Mouse (Mus musculus) lung, postnatal 36 days (tissue): ENCODE data around the gene Arhgef1.

Experiments
- DNase-seq: peaks from one replicate; pipeline ENCODE4 v3.0.0; 2022; ENCODE audit warnings: mixed read lengths

The Arhgef1 gene

GRCm38 (mm10) chr7:24947316-24948048 lies 44.8 kb downstream of the Arhgef1 start:
- no peak for DNase-seq

DNA sequence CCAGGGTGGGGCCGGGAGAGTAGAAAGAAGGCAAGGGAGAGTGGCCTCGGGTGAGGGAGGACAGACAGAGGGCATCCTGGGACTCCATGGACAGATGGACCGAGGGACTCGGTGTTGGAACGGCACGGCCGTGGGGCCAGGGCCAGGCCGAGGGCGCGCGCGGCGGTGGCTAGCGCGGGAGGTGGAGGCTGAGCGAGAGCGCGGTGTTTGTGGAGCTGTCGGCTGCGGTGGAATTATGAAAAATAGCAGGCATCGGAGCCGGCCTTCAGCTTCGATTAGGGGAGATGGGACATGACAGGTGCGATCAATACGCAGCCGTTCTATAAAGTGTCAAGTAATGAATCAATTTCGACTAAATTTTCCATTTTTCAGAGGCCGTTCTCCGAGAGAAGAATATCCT lies 46.1 kb downstream of the Arhgef1 start:
- no peak for DNase-seq

DNA sequence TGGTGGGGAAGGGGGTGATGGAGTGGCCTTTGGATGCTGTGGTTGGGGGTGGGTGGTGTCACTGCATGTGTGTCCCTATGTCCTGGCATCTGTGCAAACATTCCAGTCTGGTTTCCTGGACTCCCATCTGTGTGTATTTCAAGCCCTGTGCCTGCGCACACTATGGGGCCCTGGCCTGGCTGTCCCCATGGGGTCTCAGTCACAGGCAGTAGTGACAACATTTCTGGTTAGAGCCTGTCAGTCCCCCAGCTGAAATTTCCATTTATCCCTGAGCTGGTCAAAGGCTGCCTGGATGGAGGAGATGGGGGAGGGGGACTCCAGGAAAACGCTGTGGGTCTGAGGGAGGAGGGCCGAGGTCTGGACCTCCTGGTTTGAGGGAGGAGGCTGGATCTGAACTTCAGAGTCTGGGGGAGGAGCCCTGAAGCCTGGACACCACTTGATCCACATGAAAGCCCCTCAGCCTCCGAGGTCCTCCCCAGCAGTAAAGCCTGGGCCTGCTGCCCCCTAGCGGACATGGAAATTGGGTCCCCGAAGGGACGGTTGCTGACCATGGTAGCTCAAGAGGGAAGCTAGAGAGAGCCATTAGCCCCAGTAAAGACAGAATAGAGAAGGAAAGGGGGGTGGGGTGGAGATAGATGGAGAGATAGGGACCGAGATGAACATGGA lies 47.4 kb downstream of the Arhgef1 start:
- DNase-seq, result peak; percentile 80

DNA sequence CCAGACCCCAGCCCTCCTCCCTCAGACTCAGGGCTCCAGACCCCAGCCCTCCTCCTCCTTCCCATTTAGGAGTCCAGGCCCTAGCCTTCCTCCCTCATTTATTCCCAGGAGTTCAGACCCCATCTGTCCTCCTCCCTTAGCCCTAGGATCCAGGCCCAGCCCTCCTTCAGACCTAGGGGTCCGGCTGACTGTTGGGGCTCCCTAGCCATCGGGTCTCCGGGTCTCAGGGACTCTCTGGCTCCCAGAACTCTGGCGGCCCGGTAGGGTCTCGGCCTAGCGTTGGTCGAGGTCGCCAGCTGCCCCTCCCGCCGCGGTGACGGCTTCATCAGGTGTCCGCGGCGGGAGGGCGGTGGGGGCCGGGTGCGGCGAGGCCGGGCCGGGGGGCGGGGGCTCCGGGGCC lies 51.3 kb downstream of the Arhgef1 start:
- DNase-seq, result no peak

DNA sequence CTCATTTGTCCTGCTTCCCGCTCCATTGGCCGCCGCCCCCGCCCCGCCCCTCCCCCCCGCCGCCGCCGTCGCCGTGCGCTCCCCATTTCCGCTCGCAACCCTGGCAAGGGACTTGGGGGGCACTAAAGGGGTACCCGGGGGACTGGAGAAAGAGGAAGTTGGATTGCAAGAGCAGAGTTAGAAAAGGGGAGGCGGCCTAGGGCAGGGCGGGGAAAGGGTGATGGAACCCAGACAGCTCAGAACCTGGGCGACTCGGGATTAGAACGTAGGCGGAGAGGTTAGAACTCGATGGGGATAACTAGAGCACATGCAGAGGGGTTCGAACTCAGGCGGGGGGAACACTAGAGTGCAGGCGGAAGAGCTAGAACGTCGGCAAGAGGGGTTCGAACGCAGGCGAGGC lies 51.7 kb downstream of the Arhgef1 start:
- peak; percentile 18 for DNase-seq

- DNase-seq, result no peak
Measured at GRCm38 (mm10) chr7:24955226-24955625, 52.5 kb downstream of the Arhgef1 start.

DNA sequence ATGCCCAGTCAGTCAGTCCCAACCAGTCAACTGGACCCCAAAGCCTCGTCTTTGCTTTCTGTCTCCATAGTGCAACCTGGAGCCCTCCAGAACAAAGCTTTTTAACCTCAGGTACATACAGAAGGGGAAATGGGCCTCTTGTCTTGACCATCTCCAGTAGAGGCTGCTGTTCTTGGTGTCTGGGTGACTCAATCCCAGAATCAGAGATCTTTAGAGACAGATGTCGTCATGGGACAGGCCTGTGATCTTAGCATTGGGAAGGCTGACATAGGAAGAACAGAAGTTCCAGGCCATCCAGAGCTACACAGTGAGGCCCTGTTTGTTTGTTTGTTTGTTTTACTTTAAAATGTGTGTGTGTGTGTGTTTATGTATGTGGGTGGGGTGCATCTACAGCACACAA lies 61.6 kb downstream of the Arhgef1 start:
- DNase-seq, result no peak

- peak; percentile 92 for DNase-seq
Measured at GRCm38 (mm10) chr7:24964897-24965535, 62.3 kb downstream of the Arhgef1 start.

DNA sequence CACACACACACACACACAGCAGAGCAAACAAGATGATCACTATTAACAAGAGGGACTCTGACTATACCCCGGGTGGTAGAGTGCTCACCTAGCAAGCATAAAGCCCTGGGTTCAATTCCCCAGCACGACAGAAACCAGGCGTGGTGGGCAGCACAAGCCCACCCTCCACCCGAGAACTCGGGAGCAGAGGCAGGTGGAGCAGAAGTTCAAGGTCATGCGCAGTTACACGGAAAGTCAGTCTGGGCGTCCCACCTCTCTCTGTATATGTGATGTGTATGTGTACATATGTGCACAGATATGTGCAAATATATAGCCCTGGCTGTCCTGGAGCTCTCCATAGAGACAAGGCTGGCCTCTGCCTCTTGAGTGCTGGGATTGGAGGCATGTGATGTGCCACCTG lies 65.3 kb downstream of the Arhgef1 start:
- no peak for DNase-seq

DNA sequence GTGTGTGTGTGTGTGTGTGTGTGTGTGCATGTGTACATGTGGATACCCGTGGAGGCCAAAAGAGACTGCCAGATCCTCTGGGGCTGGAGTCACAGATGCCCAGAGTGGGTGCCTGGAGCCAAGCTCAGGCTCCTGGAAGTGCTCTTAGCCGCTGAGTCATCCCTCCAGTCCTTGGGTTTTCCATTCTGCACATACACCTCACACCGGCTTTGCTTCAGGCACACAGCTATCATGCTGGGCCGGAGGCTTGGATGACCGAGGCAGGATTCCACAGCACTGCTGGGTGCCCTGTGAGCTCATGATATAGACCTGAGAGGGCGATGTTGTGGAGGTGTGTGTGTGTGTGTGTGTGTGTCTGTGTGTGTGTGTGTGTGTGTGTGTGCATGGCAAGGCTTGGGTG lies 65.8 kb downstream of the Arhgef1 start:
- no peak for DNase-seq

- DNase-seq, result no peak
Measured at GRCm38 (mm10) chr7:24969805-24970204, 67.1 kb downstream of the Arhgef1 start.

DNA sequence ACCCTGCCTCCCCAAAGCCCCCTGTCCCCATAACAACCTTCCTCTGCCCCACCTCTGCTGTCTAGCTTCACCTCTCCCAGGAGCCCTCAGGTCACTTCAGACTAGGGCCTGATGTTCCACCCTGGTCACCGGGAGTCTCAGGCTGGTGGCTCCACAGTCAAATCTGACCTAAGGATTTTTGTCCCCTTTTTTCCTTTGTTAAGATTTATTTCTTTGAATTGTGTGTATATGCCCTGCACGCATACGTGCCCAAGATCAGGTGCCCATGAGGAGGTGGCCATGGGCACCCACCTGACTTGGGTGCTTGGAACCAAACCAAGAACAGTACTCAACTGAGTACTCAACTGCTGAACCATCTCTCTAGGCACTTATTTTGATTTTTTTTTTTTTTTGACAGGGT lies 67.6 kb downstream of the Arhgef1 start:
- no peak for DNase-seq

- DNase-seq, result peak; percentile 44
Measured at GRCm38 (mm10) chr7:24971261-24971971, 68.7 kb downstream of the Arhgef1 start.

DNA sequence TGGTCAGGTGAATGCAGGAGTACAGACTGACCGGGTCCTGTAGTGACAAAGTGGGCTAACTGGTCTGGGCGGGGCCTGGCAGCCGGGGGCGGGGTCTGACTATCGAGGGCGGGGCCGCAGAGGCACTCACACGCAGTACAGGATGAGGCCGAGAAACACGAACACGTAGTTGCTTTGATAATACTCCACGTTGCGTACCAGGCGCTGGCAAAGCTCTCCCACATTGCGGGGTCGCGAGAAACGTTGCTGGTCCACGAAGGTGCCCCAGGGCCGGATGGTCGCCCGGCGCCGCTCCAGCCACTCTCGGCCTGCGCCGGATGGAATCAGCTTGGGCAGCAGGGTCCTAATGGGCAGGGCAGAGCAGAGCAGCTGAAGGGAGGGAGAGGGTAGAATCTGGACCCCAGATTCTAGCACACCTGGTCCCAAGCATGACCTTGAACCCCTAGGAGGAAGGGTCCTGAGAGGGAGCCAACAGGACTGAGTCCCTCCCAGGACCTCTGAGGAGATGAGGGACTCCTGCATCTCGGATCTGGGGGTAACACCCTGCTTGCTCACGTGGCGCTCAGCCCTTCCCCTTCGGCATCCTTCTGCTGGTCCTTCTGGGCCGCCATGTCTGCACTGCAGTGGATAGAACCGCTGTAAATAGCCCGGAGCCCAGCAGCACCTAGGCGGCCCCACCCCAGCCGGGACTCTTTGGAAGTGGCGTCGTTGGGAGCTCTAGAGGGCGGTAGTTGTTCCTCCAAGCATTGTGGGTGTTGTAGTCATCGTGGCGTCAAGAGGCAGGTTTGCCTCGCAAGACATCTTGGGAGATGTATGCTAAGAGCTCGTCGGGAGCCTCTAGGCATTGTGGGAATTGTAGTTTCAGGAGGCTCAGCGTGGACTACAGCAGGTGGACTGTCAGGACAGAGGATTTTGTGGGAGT lies 69.5 kb downstream of the Arhgef1 start, which contains the start of gene Rabac1:
Rabac1 (minus strand) TSS at position 783 of the 922 bp plus-strand sequence.
- peak; percentile 99 for DNase-seq

- no peak for DNase-seq
Measured at GRCm38 (mm10) chr7:24973208-24973607, 70.5 kb downstream of the Arhgef1 start.

- DNase-seq, result no peak
Measured at GRCm38 (mm10) chr7:24973902-24974301, 71.2 kb downstream of the Arhgef1 start.

DNA sequence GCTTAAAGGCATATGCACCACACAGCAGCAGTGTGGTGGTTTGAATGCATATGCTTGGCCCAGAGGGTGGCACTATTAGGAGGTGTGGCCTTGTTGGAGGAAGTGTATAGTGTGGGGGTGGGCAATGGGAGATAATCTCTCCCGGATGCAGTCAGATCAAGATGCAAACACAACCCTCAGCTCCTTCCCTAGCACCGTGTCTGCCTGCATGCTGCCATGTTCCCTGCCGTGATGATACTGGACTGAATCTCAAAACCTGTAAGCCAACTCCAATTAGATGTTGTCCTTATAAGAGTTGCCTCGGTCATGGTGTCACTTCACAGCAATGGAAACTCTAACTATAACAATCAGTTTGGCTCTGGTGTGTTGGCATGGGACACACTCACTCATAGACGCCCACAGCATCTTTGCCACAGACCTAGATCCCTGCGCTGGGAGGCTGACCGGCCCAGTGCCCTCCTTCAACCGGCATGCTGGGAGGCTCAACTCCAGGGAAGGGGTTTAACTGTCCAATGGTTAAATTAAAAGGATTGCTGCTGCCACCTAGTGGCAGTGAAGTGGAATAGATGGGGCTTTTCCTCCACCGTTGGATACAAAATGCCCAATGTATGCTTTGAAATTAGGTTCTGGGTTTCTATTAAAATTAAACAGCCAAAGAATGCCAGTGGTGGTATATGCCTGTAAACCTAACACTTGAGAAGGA lies 72.3 kb downstream of the Arhgef1 start:
- peak; percentile 41 for DNase-seq
